Mouse (Mus musculus) heart, postnatal 4 days (tissue): Measurements from ENCODE around the gene Nutf2-ps1. TPM values are rescaled to one million over a fixed set of nuclear protein-coding genes. Genes with fewer than 3 reads are reported as not detected.
"Not testable (repeated sequence)": the region's sequence is repeated elsewhere in the genome, so short reads cannot be mapped to it uniquely, and the experiment has no call there.

Experiments
- DNase-seq: peaks from one replicate; pipeline ENCODE4 v3.0.0; 2021
- total RNA-seq, 2 experiments: library from RNA; stranded (reverse); gene quantifications; 2 replicates each; pipeline ENCODE4 v1.2.3; 2021

Gene Nutf2-ps1
- total RNA-seq: 100 to 1,000 TPM; 124 to 126 TPM

GRCm38 (mm10) chr19:53588968-53589367 is at the start of gene Nutf2-ps1:
Nutf2-ps1 (minus strand) TSS chr19:53589068.
- not testable (repeated sequence) for DNase-seq

DNA sequence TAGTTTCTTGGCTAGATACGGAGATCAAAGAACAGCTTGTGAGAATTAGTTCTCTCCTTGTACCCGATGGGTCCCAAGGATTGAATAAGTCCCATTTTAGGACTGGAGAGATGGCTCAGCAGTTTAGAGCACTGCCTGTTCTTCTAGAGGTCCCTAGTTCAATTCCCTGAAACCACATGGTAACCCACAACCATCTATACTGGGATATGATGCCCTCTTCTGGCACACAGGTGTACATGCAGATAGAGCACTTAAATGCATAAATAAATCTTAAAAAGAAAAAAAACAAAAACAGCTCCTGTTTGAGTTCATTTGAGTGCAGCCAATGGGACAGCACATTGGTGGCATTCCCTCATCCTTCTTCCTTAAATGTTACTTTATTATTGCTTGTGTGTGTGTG is 49.2 kb upstream of the Nutf2-ps1 start:
- DNase-seq: no peak

DNA sequence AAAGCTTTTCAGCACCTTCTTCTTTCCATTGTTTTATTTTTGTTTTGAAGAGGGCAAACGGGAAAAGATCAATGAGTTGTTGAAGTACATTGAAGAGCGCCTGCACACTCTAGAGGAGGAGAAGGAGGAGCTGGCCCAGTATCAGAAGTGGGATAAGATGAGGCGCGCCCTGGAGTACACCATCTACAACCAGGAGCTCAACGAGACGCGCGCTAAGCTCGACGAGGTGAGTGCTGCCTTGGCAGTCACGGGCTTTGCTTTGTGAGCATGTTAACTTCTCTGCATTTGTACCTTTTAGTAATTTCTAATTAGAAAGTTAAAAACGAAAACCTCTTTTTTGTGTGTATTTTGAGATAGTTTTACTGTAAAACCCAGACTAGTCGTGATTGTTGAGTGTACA is 32.8 kb upstream of the Nutf2-ps1 start:
- no peak for DNase-seq

- no peak for DNase-seq
These were observed 20.1 kb upstream of the Nutf2-ps1 start for GRCm38 (mm10) chr19:53608921-53609320.

GRCm38 (mm10) chr19:53601363-53601655 is 12.4 kb upstream of the Nutf2-ps1 start:
- no peak for DNase-seq

DNA sequence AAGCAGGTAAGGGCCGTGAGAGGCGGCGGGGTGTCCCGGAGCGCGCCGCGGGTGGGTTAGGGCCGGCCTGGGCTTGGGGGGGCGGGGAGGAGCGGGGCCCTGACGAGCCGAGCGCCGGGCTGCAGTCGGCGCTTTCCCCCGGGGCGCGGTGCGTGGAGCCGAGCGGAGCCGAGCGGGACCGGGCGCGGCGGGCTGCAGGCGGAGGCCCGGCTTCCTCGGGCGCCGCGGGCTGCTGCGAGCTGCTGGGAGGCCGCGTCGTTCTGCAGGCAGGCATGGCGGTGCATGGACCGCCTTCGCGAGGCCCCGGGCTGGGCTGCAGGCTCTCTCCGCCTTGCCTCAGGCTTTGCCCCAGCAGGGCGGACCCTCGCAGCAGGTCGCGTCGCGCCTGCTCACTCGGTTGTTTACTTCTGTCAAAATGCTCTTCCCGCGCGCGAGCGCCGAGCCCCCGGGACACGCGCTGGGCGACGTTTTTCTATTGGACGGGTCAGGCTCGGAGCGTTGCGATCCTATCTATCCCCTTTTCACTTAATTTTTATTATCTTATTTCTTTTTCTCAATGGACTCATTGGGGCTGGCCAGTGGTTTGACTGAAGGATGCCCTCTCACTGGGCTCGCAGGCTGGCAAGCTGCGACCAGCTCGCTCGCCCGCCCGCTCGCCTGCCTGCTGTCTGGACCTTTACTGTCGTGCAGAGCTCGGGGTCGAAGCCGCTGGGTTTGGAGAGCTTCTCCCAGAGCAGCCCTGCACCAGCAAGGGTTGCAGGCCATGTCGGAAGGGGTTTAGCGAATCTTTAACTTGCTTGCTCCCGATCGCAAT is 11.9 kb upstream of the Nutf2-ps1 start:
- DNase-seq: peak; percentile 62

DNA sequence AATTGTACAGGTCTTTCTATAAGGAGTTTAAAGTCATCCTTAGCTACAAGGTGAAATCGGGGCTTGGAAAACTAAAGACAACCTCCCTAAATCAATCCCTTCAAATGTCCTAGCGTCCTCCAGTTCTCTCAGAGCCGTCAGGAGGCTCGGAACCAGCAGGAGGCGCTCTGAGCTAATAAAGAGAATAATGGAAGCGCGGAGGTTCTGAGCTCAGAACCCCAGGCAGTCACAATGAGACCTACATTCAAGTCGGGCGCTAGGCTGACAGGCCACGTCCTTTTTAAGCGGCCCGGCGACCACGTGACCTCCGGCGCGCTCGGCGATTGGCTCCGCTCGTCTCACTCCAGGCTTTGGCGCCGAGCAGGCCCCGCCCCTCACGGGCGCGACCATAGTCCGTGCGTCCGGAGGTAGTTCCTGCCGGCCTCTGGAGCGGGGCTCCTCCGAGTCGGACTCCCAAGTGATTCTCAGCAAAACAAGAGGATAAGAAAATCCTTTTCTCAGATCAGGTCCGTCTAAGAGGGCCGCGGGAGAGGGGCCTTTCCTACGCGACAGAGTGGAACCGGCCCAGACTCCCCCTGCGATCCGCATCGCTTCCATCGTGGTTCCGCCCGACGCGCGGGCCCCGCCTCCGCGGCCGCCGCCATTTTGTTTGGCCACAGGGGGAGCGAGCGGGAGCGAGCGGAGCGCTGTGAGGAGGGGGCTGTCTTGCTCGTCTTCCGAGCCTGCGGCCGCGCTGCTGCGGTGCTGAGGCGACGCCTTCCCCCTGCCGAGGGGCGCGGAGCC is 11.1 kb upstream of the Nutf2-ps1 start, which contains the start of gene Smc3:
Gene Smc3 (plus strand): TSS at position 642 of the 783 bp plus-strand sequence.
- peak; percentile 99 for DNase-seq

DNA sequence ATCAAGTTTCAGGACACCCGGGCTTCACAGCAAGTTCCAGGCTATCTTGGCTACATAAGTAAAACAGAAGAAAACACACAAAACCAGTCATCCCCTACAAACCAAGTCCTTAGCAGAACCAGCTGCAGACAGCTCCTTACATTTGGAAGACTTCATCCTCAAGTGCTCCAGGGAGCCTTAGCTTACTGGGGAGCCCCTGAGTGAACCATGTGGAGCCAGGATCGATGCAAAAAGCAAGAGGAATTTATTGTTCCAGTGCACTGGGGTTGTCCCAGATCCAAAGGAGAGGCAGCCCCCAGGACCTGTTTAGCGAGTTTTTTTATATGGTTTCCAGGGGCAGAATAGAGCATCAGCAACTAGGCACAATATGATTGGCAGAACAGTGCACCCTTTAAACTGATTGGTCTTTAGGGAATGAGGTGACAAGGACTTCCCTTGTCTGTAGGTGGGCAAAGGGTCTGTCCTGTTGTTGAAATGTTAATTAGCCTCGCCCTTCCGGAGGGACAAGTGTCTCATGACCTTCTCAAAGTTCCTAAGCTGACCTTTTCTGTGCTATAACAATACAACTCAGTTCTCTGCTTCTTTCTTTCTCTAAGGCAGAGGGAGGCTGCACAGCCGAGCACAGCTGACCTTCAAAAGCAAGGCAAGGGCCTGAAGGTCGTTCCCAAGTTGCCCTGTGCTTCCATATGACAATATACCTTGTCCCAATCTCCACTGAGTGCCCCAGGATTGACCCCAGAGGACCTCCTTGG is 8.0 kb upstream of the Nutf2-ps1 start:
- DNase-seq: no peak

DNA sequence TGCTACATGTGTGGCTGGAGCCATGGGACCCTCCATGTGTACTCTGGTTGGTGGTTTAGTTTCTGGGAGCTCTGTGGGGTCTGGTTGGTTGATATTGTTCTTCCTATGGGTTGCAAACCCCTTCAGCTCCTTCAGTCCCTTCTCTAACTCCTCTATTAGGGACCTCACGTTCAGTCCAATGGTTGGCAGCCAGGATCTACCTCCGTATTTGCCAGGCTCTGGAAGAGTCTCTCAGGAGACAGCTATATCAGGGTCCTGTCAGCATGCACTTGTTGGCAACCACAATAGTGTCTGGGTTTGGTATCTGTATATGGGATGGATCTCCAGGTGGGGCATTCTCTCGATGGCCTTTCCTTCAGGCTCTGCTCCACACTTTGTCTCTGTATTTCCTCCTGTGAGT is 1.2 kb downstream of the Nutf2-ps1 start:
- DNase-seq: not testable (repeated sequence)

DNA sequence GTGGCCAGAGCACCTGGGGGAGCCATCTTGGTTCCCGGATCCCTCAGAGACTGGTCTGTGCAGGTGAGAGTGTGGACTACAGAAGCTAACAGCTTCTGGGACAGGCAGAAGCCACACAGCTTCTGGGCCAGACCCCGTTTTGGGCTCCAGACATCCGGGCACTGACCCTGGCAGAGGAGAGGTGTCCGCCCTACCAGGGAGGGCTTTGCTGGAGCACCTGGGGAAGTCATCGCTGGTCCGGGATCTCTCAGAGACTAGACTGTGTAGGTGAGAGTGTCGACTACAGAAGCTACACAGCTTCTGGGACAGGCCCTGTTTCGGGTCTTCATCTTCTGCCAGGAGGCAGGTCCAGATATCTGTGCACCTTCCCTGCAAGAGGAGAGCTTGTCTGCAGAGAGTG is 8.6 kb downstream of the Nutf2-ps1 start:
- not testable (repeated sequence) for DNase-seq

GRCm38 (mm10) chr19:53578597-53579252 is 10.1 kb downstream of the Nutf2-ps1 start:
- peak; percentile 77 for DNase-seq

DNA sequence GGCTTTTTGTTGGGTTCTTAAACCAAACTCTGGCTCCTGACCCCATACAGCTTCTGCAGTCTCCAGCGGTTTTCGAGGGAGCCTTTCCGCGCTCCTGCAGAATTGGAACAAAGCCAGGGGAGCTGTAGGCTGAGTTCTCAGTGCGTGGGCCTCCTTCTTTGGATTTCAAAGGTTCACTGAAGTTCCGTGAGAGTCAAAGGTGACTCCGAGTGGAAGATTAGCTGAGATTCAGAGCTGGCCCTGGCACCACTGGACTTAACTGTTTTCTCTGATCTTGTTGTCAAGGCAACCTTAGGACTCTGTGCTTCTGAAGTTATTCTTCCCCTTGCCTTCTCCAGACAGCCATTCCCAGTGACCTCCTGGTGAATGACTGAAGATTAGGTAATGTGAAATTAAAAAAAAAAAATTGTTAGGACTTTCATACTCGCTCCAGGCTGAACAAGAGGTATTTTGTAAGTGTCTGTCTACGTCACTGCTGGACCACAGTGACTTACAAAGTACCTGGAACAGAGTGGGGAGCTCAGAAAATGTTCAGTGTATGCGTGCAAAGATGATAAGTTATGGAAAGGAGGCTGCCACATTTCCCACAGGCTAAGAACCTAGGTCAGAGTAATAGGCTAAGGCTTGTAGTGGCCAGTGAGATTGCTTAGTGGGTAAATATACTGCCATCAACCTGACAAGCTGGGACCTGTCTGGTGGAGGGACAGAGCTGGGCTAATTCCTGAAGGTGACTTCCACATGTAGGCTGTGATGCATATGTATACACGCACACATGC is 11.7 kb downstream of the Nutf2-ps1 start:
- DNase-seq: peak; percentile 46

GRCm38 (mm10) chr19:53576061-53576460 is 12.8 kb downstream of the Nutf2-ps1 start:
- DNase-seq: peak; percentile 45

DNA sequence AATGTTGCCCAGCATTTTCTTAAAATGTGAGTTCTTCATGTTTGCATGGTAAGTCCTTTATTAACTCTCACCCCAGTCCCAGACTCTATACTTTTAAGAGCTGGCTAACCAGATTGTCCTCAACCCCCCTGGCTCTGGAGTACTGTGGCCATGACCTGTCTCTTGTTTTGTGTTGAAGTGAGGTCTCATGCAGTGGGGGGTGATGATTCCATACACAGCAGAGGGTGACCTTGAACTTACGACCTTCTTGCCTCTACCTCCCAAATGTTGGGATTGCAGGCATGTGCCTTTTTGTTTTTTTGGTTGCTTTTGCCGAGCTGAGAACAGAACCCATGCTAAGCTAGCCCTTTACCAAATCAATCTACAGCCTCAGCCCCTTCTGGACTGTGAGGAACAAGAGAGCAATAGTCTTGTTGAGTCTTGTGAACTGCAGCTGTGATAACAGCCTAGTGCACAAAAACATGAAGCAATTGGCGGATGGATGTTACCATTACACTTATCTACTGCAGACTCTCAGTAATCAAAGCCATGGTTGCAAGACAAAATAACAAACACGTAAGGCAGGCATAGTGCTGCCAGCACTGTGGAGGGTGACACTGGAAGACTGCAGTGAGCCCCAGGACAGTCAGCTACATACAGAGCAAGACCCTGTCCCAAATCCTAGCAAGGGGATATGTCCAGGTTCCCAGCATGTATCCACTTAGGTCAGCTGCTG is 13.4 kb downstream of the Nutf2-ps1 start:
- no peak for DNase-seq

DNA sequence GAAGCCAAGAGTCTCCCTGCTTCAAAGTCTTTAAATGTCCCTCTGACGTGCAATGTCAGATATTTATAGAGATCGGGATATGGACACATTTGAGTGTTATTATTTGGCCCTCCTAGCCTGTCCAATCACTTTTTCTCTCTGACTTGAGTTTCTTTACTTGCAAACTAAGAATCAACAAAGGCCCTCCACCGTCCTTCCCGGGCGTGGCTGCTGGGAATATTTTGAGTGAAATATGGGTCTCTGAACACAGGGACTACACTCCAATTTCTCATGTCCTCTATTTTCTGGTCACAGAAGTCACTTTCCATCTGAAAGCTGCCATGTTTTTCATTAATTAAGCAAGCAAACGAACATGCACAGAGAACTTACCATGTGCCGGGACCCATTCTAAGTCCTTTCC is 14.3 kb downstream of the Nutf2-ps1 start:
- no peak for DNase-seq

DNA sequence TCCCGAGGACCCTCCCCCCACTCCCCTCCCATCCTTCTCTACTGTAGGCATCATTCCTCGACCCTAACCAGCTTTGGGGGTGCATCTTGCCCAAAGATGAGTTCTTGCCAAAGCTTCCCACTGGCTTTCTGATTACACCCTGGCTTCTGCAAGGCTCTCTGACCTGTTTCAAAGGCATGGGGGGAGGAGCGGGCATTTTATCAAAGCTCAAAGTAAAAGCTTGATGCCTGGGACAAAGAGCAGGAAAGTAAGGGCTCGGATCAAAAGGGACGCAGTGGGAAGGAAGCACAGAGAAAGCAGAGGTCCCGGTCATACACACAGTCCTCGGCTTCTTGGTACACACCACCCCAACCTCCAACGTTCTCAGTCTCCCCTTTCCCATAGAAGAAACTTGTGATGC is 14.7 kb downstream of the Nutf2-ps1 start:
- DNase-seq: no peak

DNA sequence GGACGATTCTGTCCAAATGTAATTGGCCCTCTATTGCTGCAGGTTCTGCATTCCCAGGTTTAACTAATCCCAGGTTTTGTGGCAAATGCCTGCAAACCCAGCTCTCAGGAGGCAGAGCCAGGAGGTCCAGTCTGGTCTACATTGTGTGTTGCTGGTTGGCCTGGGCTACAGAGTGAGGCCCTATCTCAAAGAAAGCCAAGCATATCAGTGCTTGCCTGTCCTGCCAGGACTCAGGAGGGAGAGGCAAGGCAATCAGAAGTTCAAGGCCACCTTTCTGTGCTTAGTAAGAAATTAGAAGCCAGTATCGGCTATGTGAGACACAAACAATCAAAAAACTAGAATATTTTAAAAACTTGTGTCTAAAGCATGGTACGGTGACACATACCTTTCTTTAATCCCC is 15.7 kb downstream of the Nutf2-ps1 start:
- DNase-seq: no peak

DNA sequence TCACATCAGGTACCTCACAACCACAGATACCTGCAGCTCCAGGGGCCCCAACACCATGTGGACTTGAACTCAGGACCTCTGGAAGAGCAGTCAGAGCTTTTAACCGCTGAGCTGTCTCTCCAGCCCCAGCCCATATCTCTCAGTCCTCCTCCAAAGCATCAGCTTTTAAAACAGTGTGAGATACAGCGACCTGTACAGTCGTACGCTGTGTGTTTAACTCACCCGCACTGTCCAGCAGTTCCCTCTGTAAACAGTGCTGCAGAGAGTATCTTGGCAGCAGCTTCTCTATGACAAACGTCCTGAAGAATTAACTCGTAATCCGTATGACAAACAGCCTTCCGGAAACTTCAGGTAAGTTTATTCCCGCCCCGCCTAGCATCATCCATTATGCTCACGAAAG is 16.3 kb downstream of the Nutf2-ps1 start:
- no peak for DNase-seq

DNA sequence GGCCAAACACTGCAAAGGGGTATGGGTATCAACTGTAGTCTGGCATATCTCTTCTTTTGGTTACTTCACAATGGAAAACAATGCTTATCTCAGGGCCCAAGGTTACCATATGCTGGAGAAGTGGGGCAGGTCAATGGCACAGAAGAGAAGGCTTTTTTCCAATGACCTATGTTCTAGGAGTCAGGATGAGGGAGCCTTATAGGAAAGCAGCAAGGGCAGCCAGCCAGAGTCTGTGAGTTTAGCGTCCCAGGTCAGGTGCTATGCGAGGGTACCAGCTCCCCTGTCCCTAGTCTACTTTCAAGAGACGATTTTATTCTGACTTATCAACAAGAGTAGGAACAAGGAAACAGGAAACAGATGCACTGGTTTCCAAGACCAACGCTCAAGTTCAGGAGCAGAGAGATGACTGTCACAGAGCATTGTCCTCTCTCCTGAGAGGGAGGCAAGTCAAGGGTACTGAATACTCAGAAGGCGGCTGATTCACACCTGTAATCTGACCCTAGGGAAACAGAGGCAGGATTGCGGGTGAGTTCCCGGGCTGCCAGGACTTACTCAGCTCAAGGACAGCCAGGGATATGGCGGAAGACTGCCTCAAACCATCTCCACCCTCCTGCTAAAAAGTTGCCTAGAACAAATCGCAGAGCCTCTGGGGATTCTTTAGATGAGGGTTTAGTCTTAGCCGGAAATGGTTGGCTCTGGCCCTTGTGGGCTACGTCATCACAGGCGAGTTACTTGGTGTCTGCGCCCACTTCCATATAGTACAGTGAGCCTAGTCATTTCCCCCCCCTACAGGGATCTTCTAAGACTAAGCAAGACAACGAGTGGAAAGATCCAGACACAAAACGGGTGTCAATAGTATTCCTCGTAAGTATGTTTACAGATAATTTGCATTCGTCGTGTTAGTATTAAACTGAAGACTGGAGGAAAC is 17.1 kb downstream of the Nutf2-ps1 start:
- DNase-seq: no peak

DNA sequence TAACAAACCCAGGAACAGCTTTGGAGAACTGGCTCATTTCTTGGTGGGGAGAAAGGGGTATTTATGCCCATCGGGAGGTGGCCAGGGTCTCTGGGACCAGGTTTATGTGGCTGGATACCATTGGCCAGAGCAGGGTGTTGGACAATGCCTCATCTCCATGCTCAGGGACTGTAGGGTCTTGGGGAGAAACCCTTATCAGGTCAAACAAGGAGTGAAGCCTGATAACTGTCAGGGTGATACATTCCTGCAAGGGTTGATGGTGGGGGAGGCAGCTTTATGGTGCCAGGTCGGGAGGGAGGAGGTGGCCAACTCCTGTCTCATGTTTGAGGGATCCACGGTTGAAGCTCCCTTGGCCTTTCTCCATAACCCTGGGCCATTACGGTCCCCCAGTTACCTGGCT is 17.8 kb downstream of the Nutf2-ps1 start:
- no peak for DNase-seq
